Mouse (Mus musculus): ENCODE data around the gene Epha4. TPM values are rescaled to one million over a fixed set of nuclear protein-coding genes. Genes with fewer than 3 reads are reported as not detected.

Gene Epha4
- polyA plus RNA-seq, 1 experiment from 2014 or later: 10.4 TPM

- H3K4me1 ChIP-seq (replicated peaks): 0 out of 2 replicates have a peak, but pooled peaks cover 2% of the 10 kb centered on the region
- 90% methylated on average over 18 of the region's 18 CpGs for whole genome bisulfite sequencing
Measured at GRCm38 (mm10) chr1:77506856-77507200, 8.1 kb downstream of the Epha4 start.

GRCm38 (mm10) chr1:77506038-77506855, 8.6 kb downstream of the Epha4 start:
- no peak overlapping the region for H3K9ac ChIP-seq
- H3K4me3 ChIP-seq (replicated peaks): no peak overlapping the region
- H3K27ac ChIP-seq: no peak overlapping the region
- 66% methylated on average over 21 of the region's 21 CpGs for WGBS
- H3K4me2 ChIP-seq (replicated peaks): 0 out of 2 replicates have a peak overlapping the region, but pooled peaks have one; percentile 6
- no peaks in the 10 kb centered on the region for H3K27me3 ChIP-seq (replicated peaks)
- H3K4me1 ChIP-seq (replicated peaks): 0 out of 2 replicates have a peak, but pooled peaks cover 2% of the 10 kb centered on the region
- peaks cover 8% of the 10 kb centered on the region; the same call in 1 of the 2 replicates for H3K36me3 ChIP-seq
- no peak for ATAC-seq
- no peaks in the 10 kb centered on the region for H3K9me3 ChIP-seq

More at GRCm38 (mm10) chr1:77506856-77507200, 8.1 kb downstream of the Epha4 start:
- Histone ChIP-seq H3K27ac (no peak overlapping the region), H3K9me3 (no peaks in the 10 kb centered on the region), H3K4me3 (replicated peaks) (no peak overlapping the region), H3K9ac (no peak overlapping the region), H3K27me3 (replicated peaks) (no peaks in the 10 kb centered on the region), H3K4me2 (replicated peaks) (no peak overlapping the region), H3K36me3 (peaks cover 8% of the 10 kb centered on the region; the same call in 1 of the 2 replicates)
- no peak for ATAC-seq

GRCm38 (mm10) chr1:77505263-77505662, 9.6 kb downstream of the Epha4 start:
- H3K4me2 ChIP-seq (replicated peaks): no peak overlapping the region
- no peak overlapping the region for H3K9ac ChIP-seq
- WGBS: 84% methylated on average over 8 of the region's 8 CpGs
- no peaks in the 10 kb centered on the region for H3K9me3 ChIP-seq
- peaks cover 8% of the 10 kb centered on the region; the same call in 1 of the 2 replicates for H3K36me3 ChIP-seq
- ATAC-seq: no peak
- H3K27me3 ChIP-seq (replicated peaks): no peaks in the 10 kb centered on the region
- H3K4me3 ChIP-seq (replicated peaks): no peak overlapping the region
- H3K4me1 ChIP-seq (replicated peaks): 0 out of 2 replicates have a peak, but pooled peaks cover 2% of the 10 kb centered on the region
- no peak overlapping the region for H3K27ac ChIP-seq

GRCm38 (mm10) chr1:77504813-77505212, 10.1 kb downstream of the Epha4 start:
- H3K9me3 ChIP-seq: no peaks in the 10 kb centered on the region
- H3K27me3 ChIP-seq (replicated peaks): no peaks in the 10 kb centered on the region
- H3K4me3 ChIP-seq (replicated peaks): no peak overlapping the region
- H3K9ac ChIP-seq: no peak overlapping the region
- H3K4me2 ChIP-seq (replicated peaks): no peak overlapping the region
- ATAC-seq: no peak
- 66% methylated on average over 2 of the region's 2 CpGs for WGBS
- 0 out of 2 replicates have a peak, but pooled peaks cover 2% of the 10 kb centered on the region for H3K4me1 ChIP-seq (replicated peaks)
- peaks cover 8% of the 10 kb centered on the region; the same call in 1 of the 2 replicates for H3K36me3 ChIP-seq
- no peak overlapping the region for H3K27ac ChIP-seq

- Histone ChIP-seq H3K4me1 (replicated peaks) (0 out of 2 replicates have a peak, but pooled peaks cover 2% of the 10 kb centered on the region), H3K4me3 (replicated peaks) (no peak overlapping the region)
Measured at GRCm38 (mm10) chr1:77503711-77504181, 11.1 kb downstream of the Epha4 start.

GRCm38 (mm10) chr1:77502554-77503119, 12.3 kb downstream of the Epha4 start:
- WGBS: 46% methylated on average over 11 of the region's 11 CpGs
- Histone ChIP-seq H3K4me2 (replicated peaks) (no peak overlapping the region), H3K27me3 (replicated peaks) (no peaks in the 10 kb centered on the region), H3K36me3 (peaks cover 8% of the 10 kb centered on the region; the same call in 1 of the 2 replicates), H3K4me3 (replicated peaks) (no peak overlapping the region), H3K9me3 (no peaks in the 10 kb centered on the region), H3K4me1 (replicated peaks) (0 out of 2 replicates have a peak, but pooled peaks cover 2% of the 10 kb centered on the region), H3K9ac (no peak overlapping the region), H3K27ac (no peak overlapping the region)
- no peak for ATAC-seq

More at GRCm38 (mm10) chr1:77503711-77504181, 11.1 kb downstream of the Epha4 start:
- Histone ChIP-seq H3K36me3 (peaks cover 8% of the 10 kb centered on the region; the same call in 1 of the 2 replicates), H3K9ac (no peak overlapping the region), H3K9me3 (no peaks in the 10 kb centered on the region), H3K27ac (no peak overlapping the region), H3K27me3 (replicated peaks) (no peaks in the 10 kb centered on the region), H3K4me2 (replicated peaks) (no peak overlapping the region)
- WGBS: 79% methylated on average over 8 of the region's 8 CpGs
- ATAC-seq: no peak

GRCm38 (mm10) chr1:77501363-77501933, 13.4 kb downstream of the Epha4 start:
- H3K9me3 ChIP-seq: no peaks in the 10 kb centered on the region

GRCm38 (mm10) chr1:77497506-77497905, 17.4 kb downstream of the Epha4 start:
- peaks cover 6% of the 10 kb centered on the region; the same call in 1 of the 2 replicates for H3K4me1 ChIP-seq (replicated peaks)
- no peak overlapping the region for H3K9ac ChIP-seq
- no peak overlapping the region for H3K4me3 ChIP-seq (replicated peaks)
- no peak overlapping the region for H3K27ac ChIP-seq
- H3K9me3 ChIP-seq: no peaks in the 10 kb centered on the region
- H3K4me2 ChIP-seq (replicated peaks): no peak overlapping the region
- ATAC-seq: no peak
- 59% methylated on average over 4 of the region's 4 CpGs for WGBS
- H3K27me3 ChIP-seq (replicated peaks): no peaks in the 10 kb centered on the region
- H3K36me3 ChIP-seq: no peaks in the 10 kb centered on the region

More at GRCm38 (mm10) chr1:77501363-77501933, 13.4 kb downstream of the Epha4 start:
- Histone ChIP-seq H3K4me3 (replicated peaks) (no peak overlapping the region), H3K4me1 (replicated peaks) (peaks cover 8% of the 10 kb centered on the region; the same call in 1 of the 2 replicates), H3K36me3 (peaks cover 6% of the 10 kb centered on the region; the same call in 1 of the 2 replicates), H3K27me3 (replicated peaks) (no peaks in the 10 kb centered on the region), H3K9ac (no peak overlapping the region), H3K4me2 (replicated peaks) (no peak overlapping the region), H3K27ac (no peak overlapping the region)
- WGBS: 81% methylated on average over 13 of the region's 13 CpGs
- ATAC-seq: no peak

GRCm38 (mm10) chr1:77496468-77497181, 18.3 kb downstream of the Epha4 start:
- peaks cover 6% of the 10 kb centered on the region; the same call in 1 of the 2 replicates for H3K4me1 ChIP-seq (replicated peaks)
- 34% methylated on average over 11 of the region's 11 CpGs for WGBS
- H3K36me3 ChIP-seq: no peaks in the 10 kb centered on the region
- ATAC-seq: no peak
- no peak overlapping the region for H3K4me3 ChIP-seq (replicated peaks)
- no peaks in the 10 kb centered on the region for H3K9me3 ChIP-seq
- H3K4me2 ChIP-seq (replicated peaks): no peak overlapping the region
- H3K9ac ChIP-seq: no peak overlapping the region
- no peaks in the 10 kb centered on the region for H3K27me3 ChIP-seq (replicated peaks)
- no peak overlapping the region for H3K27ac ChIP-seq

GRCm38 (mm10) chr1:77495790-77496158, 19.1 kb downstream of the Epha4 start:
- no peak overlapping the region for H3K27ac ChIP-seq
- H3K4me3 ChIP-seq (replicated peaks): no peak overlapping the region
- no peak overlapping the region for H3K9ac ChIP-seq
- H3K4me2 ChIP-seq (replicated peaks): no peak overlapping the region
- H3K4me1 ChIP-seq (replicated peaks): peaks cover 6% of the 10 kb centered on the region; the same call in 1 of the 2 replicates
- H3K27me3 ChIP-seq (replicated peaks): no peaks in the 10 kb centered on the region
- no peaks in the 10 kb centered on the region for H3K36me3 ChIP-seq
- no peaks in the 10 kb centered on the region for H3K9me3 ChIP-seq
- WGBS: 37% methylated on average over 7 of the region's 7 CpGs
- ATAC-seq: no peak

- 57% methylated on average over 10 of the region's 10 CpGs for WGBS
- Histone ChIP-seq H3K27ac (no peak overlapping the region), H3K9me3 (no peaks in the 10 kb centered on the region), H3K4me2 (replicated peaks) (no peak overlapping the region), H3K4me3 (replicated peaks) (no peak overlapping the region), H3K36me3 (no peaks in the 10 kb centered on the region), H3K27me3 (replicated peaks) (no peaks in the 10 kb centered on the region), H3K9ac (no peak overlapping the region), H3K4me1 (replicated peaks) (peaks cover 6% of the 10 kb centered on the region; the same call in 1 of the 2 replicates)
- no peak for ATAC-seq
Measured at GRCm38 (mm10) chr1:77495030-77495789, 19.7 kb downstream of the Epha4 start.

Data from intestine, embryonic 15.5 days (tissue).